Mouse (Mus musculus): ENCODE results near the gene 4930432K21Rik. TPM values are rescaled to one million over a fixed set of nuclear protein-coding genes. Genes with fewer than 3 reads are reported as not detected.

Gene 4930432K21Rik
- polyA plus RNA-seq, 1 experiment from 2014 or later: 2.6 TPM

- peak overlapping the region; percentile 77 for H3K4me2 ChIP-seq
- no peak overlapping the region for H3K9ac ChIP-seq (replicated peaks)
- H3K27me3 ChIP-seq (replicated peaks): peaks cover 6% of the 10 kb centered on the region; the same call in 1 of the 2 replicates
- peaks cover 66% of the 10 kb centered on the region for H3K4me1 ChIP-seq
- H3K9me3 ChIP-seq (replicated peaks): no peaks in the 10 kb centered on the region
- H3K36me3 ChIP-seq: no peaks in the 10 kb centered on the region
- no peak for ATAC-seq (ENCODE audit: low FRiP score)
- H3K4me3 ChIP-seq (replicated peaks): no peak overlapping the region
- 93% methylated on average over 9 of the region's 9 CpGs for WGBS
- H3K27ac ChIP-seq (replicated peaks): peak overlapping the region; percentile 79; the same call in 1 of the 2 replicates
These were observed 54.6 kb downstream of the 4930432K21Rik start for GRCm38 (mm10) chr8:84202466-84202865.

- peaks cover 63% of the 10 kb centered on the region for H3K4me1 ChIP-seq
- peak; percentile 23 for ATAC-seq (ENCODE audit: low FRiP score)
These were observed 55.4 kb downstream of the 4930432K21Rik start for GRCm38 (mm10) chr8:84202938-84203917.

GRCm38 (mm10) chr8:84203975-84204772 is 56.3 kb downstream of the 4930432K21Rik start:
- Histone ChIP-seq H3K9me3 (replicated peaks) (no peaks in the 10 kb centered on the region), H3K4me1 (peaks cover 63% of the 10 kb centered on the region), H3K27me3 (replicated peaks) (peaks cover 6% of the 10 kb centered on the region; the same call in 1 of the 2 replicates), H3K4me2 (peak overlapping the region; percentile 77), H3K36me3 (no peaks in the 10 kb centered on the region), H3K27ac (replicated peaks) (peak overlapping the region; percentile 79), H3K4me3 (replicated peaks) (peak overlapping the region; percentile 37), H3K9ac (replicated peaks) (peak overlapping the region; percentile 42)
- WGBS: 59% methylated on average over 13 of the region's 13 CpGs
- peak; percentile 8; the same call in 1 of the 2 replicates for ATAC-seq (ENCODE audit: low FRiP score)

More at GRCm38 (mm10) chr8:84202938-84203917, 55.4 kb downstream of the 4930432K21Rik start:
- Histone ChIP-seq H3K9ac (replicated peaks) (peak overlapping the region; percentile 42), H3K4me2 (peak overlapping the region; percentile 77), H3K36me3 (no peaks in the 10 kb centered on the region), H3K9me3 (replicated peaks) (no peaks in the 10 kb centered on the region), H3K27me3 (replicated peaks) (peaks cover 6% of the 10 kb centered on the region; the same call in 1 of the 2 replicates), H3K4me3 (replicated peaks) (peak overlapping the region; percentile 37), H3K27ac (replicated peaks) (peak overlapping the region; percentile 79)
- WGBS: 10% methylated on average over 34 of the region's 34 CpGs

GRCm38 (mm10) chr8:84205073-84205472 is 57.2 kb downstream of the 4930432K21Rik start:
- no peak for ATAC-seq (ENCODE audit: low FRiP score)
- Histone ChIP-seq H3K4me2 (no peak overlapping the region), H3K9ac (replicated peaks) (no peak overlapping the region), H3K27me3 (replicated peaks) (peaks cover 6% of the 10 kb centered on the region; the same call in 1 of the 2 replicates), H3K4me1 (peaks cover 62% of the 10 kb centered on the region), H3K36me3 (no peaks in the 10 kb centered on the region), H3K9me3 (replicated peaks) (no peaks in the 10 kb centered on the region), H3K4me3 (replicated peaks) (no peak overlapping the region), H3K27ac (replicated peaks) (no peak overlapping the region)
- 94% methylated on average over 5 of the region's 5 CpGs for WGBS

- no peaks in the 10 kb centered on the region for H3K9me3 ChIP-seq (replicated peaks)
- H3K27me3 ChIP-seq (replicated peaks): no peaks in the 10 kb centered on the region; the same call in 1 of the 2 replicates
- no peak overlapping the region for H3K4me2 ChIP-seq
- WGBS: 93% methylated on average over 3 of the region's 3 CpGs
- peaks cover 50% of the 10 kb centered on the region for H3K4me1 ChIP-seq
- H3K4me3 ChIP-seq (replicated peaks): no peak overlapping the region
- H3K27ac ChIP-seq (replicated peaks): no peak overlapping the region
- ATAC-seq (ENCODE audit: low FRiP score): no peak
- peaks cover 8% of the 10 kb centered on the region for H3K36me3 ChIP-seq
- no peak overlapping the region for H3K9ac ChIP-seq (replicated peaks)
These were observed 58.8 kb downstream of the 4930432K21Rik start for GRCm38 (mm10) chr8:84206666-84207065.

- Histone ChIP-seq H3K27me3 (replicated peaks) (no peaks in the 10 kb centered on the region), H3K4me2 (no peak overlapping the region), H3K4me1 (peaks cover 40% of the 10 kb centered on the region), H3K9me3 (replicated peaks) (no peaks in the 10 kb centered on the region), H3K27ac (replicated peaks) (peak overlapping the region; percentile 46; the same call in 1 of the 2 replicates), H3K4me3 (replicated peaks) (no peak overlapping the region), H3K9ac (replicated peaks) (no peak overlapping the region), H3K36me3 (peaks cover 18% of the 10 kb centered on the region)
- WGBS: 49% methylated on average over 6 of the region's 7 CpGs
- ATAC-seq (ENCODE audit: low FRiP score): no peak
These were observed 60.0 kb downstream of the 4930432K21Rik start for GRCm38 (mm10) chr8:84207811-84208210.

GRCm38 (mm10) chr8:84208381-84209380 is 60.9 kb downstream of the 4930432K21Rik start:
- peaks cover 31% of the 10 kb centered on the region for H3K4me1 ChIP-seq
- H3K4me2 ChIP-seq: no peak overlapping the region
- H3K9ac ChIP-seq (replicated peaks): 0 out of 2 replicates have a peak overlapping the region, but pooled peaks have one; percentile 17
- H3K36me3 ChIP-seq: peaks cover 27% of the 10 kb centered on the region
- WGBS: 40% methylated on average over 17 of the region's 17 CpGs
- no peak overlapping the region for H3K4me3 ChIP-seq (replicated peaks)
- peak overlapping the region; percentile 46 for H3K27ac ChIP-seq (replicated peaks)
- 0 out of 2 replicates have a peak, but pooled peaks have one; percentile 23 for ATAC-seq (ENCODE audit: low FRiP score)
- H3K27me3 ChIP-seq (replicated peaks): no peaks in the 10 kb centered on the region
- H3K9me3 ChIP-seq (replicated peaks): no peaks in the 10 kb centered on the region

- Histone ChIP-seq H3K27me3 (replicated peaks) (no peaks in the 10 kb centered on the region), H3K36me3 (peaks cover 40% of the 10 kb centered on the region), H3K9me3 (replicated peaks) (no peaks in the 10 kb centered on the region), H3K4me1 (peaks cover 26% of the 10 kb centered on the region), H3K27ac (replicated peaks) (0 out of 2 replicates have a peak overlapping the region, but pooled peaks have one; percentile 13), H3K9ac (replicated peaks) (peak overlapping the region; percentile 12; the same call in 1 of the 2 replicates), H3K4me2 (peak overlapping the region; percentile 42), H3K4me3 (replicated peaks) (peak overlapping the region; percentile 4; the same call in 1 of the 2 replicates)
- 43% methylated on average over 27 of the region's 34 CpGs for WGBS
- peak; percentile 56; the same call in 1 of the 2 replicates for ATAC-seq (ENCODE audit: low FRiP score)
These were observed 62.5 kb downstream of the 4930432K21Rik start for GRCm38 (mm10) chr8:84210167-84210791.

- no peaks in the 10 kb centered on the region for H3K9me3 ChIP-seq (replicated peaks)
- peaks cover 26% of the 10 kb centered on the region for H3K4me1 ChIP-seq
- ATAC-seq (ENCODE audit: low FRiP score): no peak
- no peak overlapping the region for H3K4me3 ChIP-seq (replicated peaks)
- no peaks in the 10 kb centered on the region for H3K27me3 ChIP-seq (replicated peaks)
- H3K27ac ChIP-seq (replicated peaks): no peak overlapping the region
- no peak overlapping the region for H3K9ac ChIP-seq (replicated peaks)
- H3K4me2 ChIP-seq: no peak overlapping the region
- peaks cover 49% of the 10 kb centered on the region for H3K36me3 ChIP-seq
- WGBS: 100% methylated on average over 3 of the region's 3 CpGs
These were observed 63.4 kb downstream of the 4930432K21Rik start for GRCm38 (mm10) chr8:84211202-84211601.
